Mouse (Mus musculus) heart, embryonic 16.5 days (tissue): ENCODE measurements around the gene Eps8l3. TPM values are rescaled to one million over a fixed set of nuclear protein-coding genes. Genes with fewer than 3 reads are reported as not detected.

Experiments used
- ATAC-seq: fragments of 200-750 bp; cut with Nextera tagmentation; replicated peaks from 2 replicates; pipeline ENCODE4 v1.8.0; 2017; ENCODE audit warnings: moderate number of reproducible peaks; ENCODE audit not compliant: insufficient read depth, low FRiP score; ENCODE audit errors: extremely low read depth
- H3K27ac ChIP-seq: fragments of 300-500 bp; sonication (generic); 2 replicates; pipeline ENCODE4 v1.5.1; 2014; ENCODE audit warnings: mild to moderate bottlenecking, low read length, control low read depth, moderate library complexity
- H3K27me3 ChIP-seq: fragments of 300-500 bp; sonication (generic); 2 replicates; pipeline ENCODE4 v1.6.1; 2014; ENCODE audit warnings: low read length, mixed read lengths; ENCODE audit not compliant: control insufficient read depth, insufficient read depth
- H3K36me3 ChIP-seq: fragments of 300-500 bp; sonication (generic); 2 replicates; pipeline ENCODE4 v1.6.1; 2014; ENCODE audit not compliant: control insufficient read depth, insufficient read depth
- H3K4me1 ChIP-seq: fragments of 300-500 bp; sonication (generic); 2 replicates; pipeline ENCODE4 v1.6.1; 2014; ENCODE audit warnings: low read length, mixed read lengths; ENCODE audit not compliant: control insufficient read depth, insufficient read depth
- H3K4me2 ChIP-seq: fragments of 300-500 bp; sonication (generic); 2 replicates; pipeline ENCODE4 v1.6.1; 2014; ENCODE audit warnings: low read depth, mild to moderate bottlenecking, control low read depth, low read length
- H3K4me3 ChIP-seq: fragments of 300-500 bp; sonication (generic); 2 replicates; pipeline ENCODE4 v1.5.1; 2014; ENCODE audit warnings: mild to moderate bottlenecking, control low read depth, low read length
- H3K9ac ChIP-seq: fragments of 300-500 bp; sonication (generic); 2 replicates; pipeline ENCODE4 v1.6.1; 2014; ENCODE audit warnings: low read length, control low read depth
- H3K9me3 ChIP-seq: fragments of 300-500 bp; sonication (generic); replicated peaks from 2 replicates; pipeline ENCODE4 v1.6.1; 2016; ENCODE audit warnings: low read length; ENCODE audit not compliant: control insufficient read depth
- WGBS: fragments of 180-500 bp; shearing (Covaris S2); extraction: QIAGEN DNeasy Blood & Tissue Kit; methylation state at CpG from one replicate; pipeline ENCODE4 v1.1.7; 2014; 5-methylcytosine and 5-hydroxymethylcytosine counted together
- polyA plus RNA-seq: library from polyadenylated mRNA; unstranded; fragments of >200 nt; fragmentation: Nextera tagmentation; extraction: Ambion mirVana; gene quantifications from 2 replicates; pipeline ENCODE4 v1.2.1, GENCODE M21; 2015

Gene Eps8l3
- polyA plus RNA-seq, 1 experiment from 2014 or later, result 0.64 TPM

GRCm38 (mm10) chr3:107898691-107899090, 21.7 kb downstream of the Eps8l3 start:
- H3K27ac ChIP-seq, result no peak overlapping the region
- no peak overlapping the region for H3K9ac ChIP-seq
- ATAC-seq, result no peak
- H3K4me3 ChIP-seq, result no peak overlapping the region
- WGBS, result 89% methylated on average over 13 of the region's 13 CpGs
- no peaks in the 10 kb centered on the region for H3K9me3 ChIP-seq
- H3K27me3 ChIP-seq, result no peaks in the 10 kb centered on the region
- H3K4me1 ChIP-seq, result peaks cover 13% of the 10 kb centered on the region
- no peak overlapping the region for H3K4me2 ChIP-seq
- H3K36me3 ChIP-seq, result no peaks in the 10 kb centered on the region

- H3K27ac ChIP-seq, result no peak overlapping the region
- H3K27me3 ChIP-seq, result no peaks in the 10 kb centered on the region
- peaks cover 8% of the 10 kb centered on the region for H3K4me1 ChIP-seq
- ATAC-seq, result no peak; the same call in 1 of the 2 replicates
- WGBS, result 45% methylated on average over 11 of the region's 11 CpGs
- H3K4me2 ChIP-seq, result no peak overlapping the region
- H3K4me3 ChIP-seq, result no peak overlapping the region
- no peaks in the 10 kb centered on the region for H3K9me3 ChIP-seq
- no peak overlapping the region for H3K9ac ChIP-seq
- H3K36me3 ChIP-seq, result no peaks in the 10 kb centered on the region
These were observed 24.1 kb downstream of the Eps8l3 start for GRCm38 (mm10) chr3:107900955-107901673.

- WGBS, result 49% methylated on average over 6 of the region's 6 CpGs
- Histone ChIP-seq H3K4me3 (no peak overlapping the region), H3K27me3 (no peaks in the 10 kb centered on the region; the same call in 1 of the 2 replicates), H3K4me2 (no peak overlapping the region), H3K27ac (no peak overlapping the region), H3K36me3 (no peaks in the 10 kb centered on the region), H3K4me1 (0 out of 2 replicates have a peak, but pooled peaks cover 2% of the 10 kb centered on the region), H3K9ac (no peak overlapping the region), H3K9me3 (no peaks in the 10 kb centered on the region)
- ATAC-seq, result no peak
These were observed 28.9 kb downstream of the Eps8l3 start for GRCm38 (mm10) chr3:107905942-107906341.

GRCm38 (mm10) chr3:107916674-107917073, 39.6 kb downstream of the Eps8l3 start:
- Histone ChIP-seq H3K27me3 (no peaks in the 10 kb centered on the region), H3K9me3 (no peaks in the 10 kb centered on the region; the same call in 1 of the 2 replicates), H3K4me1 (no peaks in the 10 kb centered on the region), H3K27ac (no peak overlapping the region), H3K9ac (no peak overlapping the region), H3K4me2 (no peak overlapping the region), H3K4me3 (no peak overlapping the region), H3K36me3 (no peaks in the 10 kb centered on the region)
- no peak for ATAC-seq
- WGBS, result 79% methylated on average over 15 of the region's 15 CpGs

- no peaks in the 10 kb centered on the region for H3K27me3 ChIP-seq
- no peaks in the 10 kb centered on the region for H3K36me3 ChIP-seq
- 66% methylated on average over 3 of the region's 3 CpGs for WGBS
- no peak overlapping the region for H3K27ac ChIP-seq
- ATAC-seq, result no peak
- no peaks in the 10 kb centered on the region; the same call in 1 of the 2 replicates for H3K9me3 ChIP-seq
- no peak overlapping the region for H3K4me3 ChIP-seq
- no peak overlapping the region for H3K9ac ChIP-seq
- H3K4me1 ChIP-seq, result no peaks in the 10 kb centered on the region
- no peak overlapping the region for H3K4me2 ChIP-seq
These were observed 40.1 kb downstream of the Eps8l3 start for GRCm38 (mm10) chr3:107917097-107917496.

GRCm38 (mm10) chr3:107917783-107918408, 40.9 kb downstream of the Eps8l3 start:
- 55% methylated on average over 7 of the region's 7 CpGs for WGBS
- Histone ChIP-seq H3K4me1 (no peaks in the 10 kb centered on the region), H3K4me3 (no peak overlapping the region), H3K9me3 (no peaks in the 10 kb centered on the region; the same call in 1 of the 2 replicates), H3K4me2 (no peak overlapping the region), H3K36me3 (no peaks in the 10 kb centered on the region), H3K27ac (no peak overlapping the region), H3K9ac (no peak overlapping the region), H3K27me3 (no peaks in the 10 kb centered on the region)
- no peak for ATAC-seq

GRCm38 (mm10) chr3:107920348-107920747, 43.3 kb downstream of the Eps8l3 start:
- no peak overlapping the region for H3K27ac ChIP-seq
- H3K4me3 ChIP-seq, result no peak overlapping the region
- H3K9me3 ChIP-seq, result no peaks in the 10 kb centered on the region
- WGBS, result 90% methylated on average over 5 of the region's 5 CpGs
- no peaks in the 10 kb centered on the region for H3K27me3 ChIP-seq
- ATAC-seq, result no peak
- no peak overlapping the region for H3K9ac ChIP-seq
- no peaks in the 10 kb centered on the region for H3K4me1 ChIP-seq
- H3K36me3 ChIP-seq, result no peaks in the 10 kb centered on the region
- no peak overlapping the region for H3K4me2 ChIP-seq

- WGBS, result 90% methylated on average over 3 of the region's 3 CpGs
- no peak for ATAC-seq
- no peaks in the 10 kb centered on the region for H3K36me3 ChIP-seq
- no peak overlapping the region for H3K9ac ChIP-seq
- no peak overlapping the region for H3K4me3 ChIP-seq
- no peaks in the 10 kb centered on the region for H3K4me1 ChIP-seq
- no peak overlapping the region for H3K4me2 ChIP-seq
- no peaks in the 10 kb centered on the region for H3K27me3 ChIP-seq
- no peak overlapping the region for H3K27ac ChIP-seq
- H3K9me3 ChIP-seq, result no peaks in the 10 kb centered on the region
These were observed 48.3 kb downstream of the Eps8l3 start for GRCm38 (mm10) chr3:107925335-107925734.

GRCm38 (mm10) chr3:107927841-107928240, 50.8 kb downstream of the Eps8l3 start:
- peaks cover 6% of the 10 kb centered on the region for H3K4me1 ChIP-seq
- no peaks in the 10 kb centered on the region for H3K36me3 ChIP-seq
- no peak overlapping the region for H3K4me2 ChIP-seq
- WGBS, result 68% methylated on average over 3 of the region's 3 CpGs
- ATAC-seq, result no peak
- H3K9me3 ChIP-seq, result no peaks in the 10 kb centered on the region
- no peak overlapping the region for H3K27ac ChIP-seq
- no peaks in the 10 kb centered on the region for H3K27me3 ChIP-seq
- H3K9ac ChIP-seq, result no peak overlapping the region
- no peak overlapping the region for H3K4me3 ChIP-seq
